Mouse (Mus musculus): ENCODE results near the gene Mcrip1. TPM values are rescaled to one million over a fixed set of nuclear protein-coding genes. Genes with fewer than 3 reads are reported as not detected.
A peak's percentile ranks its signal among the peaks of the same experiment; 100 is the strongest.

Mcrip1 gene
- polyA plus RNA-seq, 1 experiment from 2014 or later = 245 TPM

DNA sequence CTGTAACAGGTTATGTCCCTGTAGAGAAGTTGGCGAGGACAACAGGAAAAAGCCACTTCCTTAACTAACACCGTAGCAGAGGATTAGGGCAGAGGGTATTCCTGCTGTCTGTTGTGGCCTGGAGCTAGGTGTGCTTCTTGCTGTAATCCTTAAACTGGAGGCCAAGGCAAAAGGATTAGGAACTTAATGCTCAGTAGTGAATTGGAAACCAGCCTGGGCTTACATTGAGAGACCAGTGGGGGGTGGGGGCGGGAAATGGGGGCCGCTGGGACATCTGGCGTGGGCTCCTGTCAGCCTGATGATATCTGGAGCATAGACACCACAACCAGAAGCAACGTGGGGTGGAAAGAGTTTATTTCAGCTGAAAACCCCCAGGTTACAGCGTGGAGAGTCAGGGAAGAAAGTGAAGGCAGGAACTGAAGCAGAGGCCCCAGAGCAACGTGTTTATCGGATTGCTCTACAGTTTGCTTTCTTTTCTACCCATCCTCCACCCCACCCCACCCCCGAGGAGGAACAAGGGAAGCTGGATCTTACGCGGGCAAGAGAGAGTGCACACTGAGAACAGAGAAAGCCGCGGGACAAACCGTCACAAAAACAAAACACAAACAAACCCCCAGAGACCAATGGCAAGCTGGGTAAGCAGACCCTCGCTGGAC is 39.0 kb downstream of the Mcrip1 start:
- H3K4me2 ChIP-seq (ENCODE audit: low read length) = peak overlapping the region; percentile 44
- H3K36me3 ChIP-seq (ENCODE audit: control insufficient read depth, insufficient read depth, low read length) = no peaks in the 10 kb centered on the region
- no peak for ATAC-seq
- WGBS = 7% methylated on average over 16 of the region's 16 CpGs
- peak overlapping the region; percentile 38; the same call in 1 of the 2 replicates for H3K9ac ChIP-seq (ENCODE audit: low read depth, low read length)
- H3K9me3 ChIP-seq (ENCODE audit: control insufficient read depth, low read length) = no peaks in the 10 kb centered on the region
- no peak overlapping the region for H3K4me3 ChIP-seq (ENCODE audit: low read length)
- H3K4me1 ChIP-seq (ENCODE audit: control insufficient read depth, insufficient read depth, low read depth, low read length) = peaks cover 5% of the 10 kb centered on the region; the same call in 1 of the 2 replicates
- H3K27ac ChIP-seq (ENCODE audit: low read depth, low read length) = peak overlapping the region; percentile 44; the same call in 1 of the 2 replicates
- H3K27me3 ChIP-seq (replicated peaks; ENCODE audit: control insufficient read depth, insufficient read depth, low read length) = no peaks in the 10 kb centered on the region

GRCm38 (mm10) chr11:120509940-120510339 is 39.6 kb downstream of the Mcrip1 start:
- H3K27me3 ChIP-seq (replicated peaks; ENCODE audit: control insufficient read depth, insufficient read depth, low read length) = no peaks in the 10 kb centered on the region
- H3K4me3 ChIP-seq (ENCODE audit: low read length) = no peak overlapping the region
- H3K4me1 ChIP-seq (ENCODE audit: control insufficient read depth, insufficient read depth, low read depth, low read length) = peaks cover 5% of the 10 kb centered on the region; the same call in 1 of the 2 replicates
- H3K9ac ChIP-seq (ENCODE audit: low read depth, low read length) = no peak overlapping the region
- no peaks in the 10 kb centered on the region for H3K9me3 ChIP-seq (ENCODE audit: control insufficient read depth, low read length)
- H3K27ac ChIP-seq (ENCODE audit: low read depth, low read length) = no peak overlapping the region
- no peaks in the 10 kb centered on the region for H3K36me3 ChIP-seq (ENCODE audit: control insufficient read depth, insufficient read depth, low read length)
- WGBS = 52% methylated on average over 4 of the region's 4 CpGs
- no peak overlapping the region; the same call in 1 of the 2 replicates for H3K4me2 ChIP-seq (ENCODE audit: low read length)
- no peak for ATAC-seq

DNA sequence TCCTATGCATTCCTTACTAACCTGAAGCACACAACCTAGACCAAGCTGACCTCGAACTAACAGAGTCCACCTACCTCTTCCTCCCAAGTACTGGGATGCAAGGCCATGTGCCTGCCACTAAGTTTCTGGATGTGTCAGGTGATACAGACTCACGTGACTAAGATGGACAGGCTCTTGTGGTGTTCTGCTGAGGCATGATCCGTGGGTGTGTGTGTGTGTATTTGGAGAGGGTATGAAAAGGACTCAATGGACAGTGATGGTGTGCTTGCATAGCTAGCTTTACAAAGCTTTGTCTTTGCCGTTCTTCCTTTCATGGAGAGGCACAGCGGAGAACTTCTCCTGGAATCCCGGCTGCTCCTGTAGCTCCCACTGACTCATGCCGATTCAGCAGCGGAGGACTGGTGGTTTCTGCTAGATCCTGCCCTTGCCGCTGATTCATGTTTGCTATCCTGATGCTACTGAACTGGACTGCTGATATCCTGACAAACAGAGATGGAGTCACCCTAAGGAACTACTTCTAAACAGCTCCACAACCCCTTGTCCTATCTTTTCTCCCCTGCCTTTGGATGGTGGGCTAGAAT is 41.1 kb downstream of the Mcrip1 start:
- WGBS = 87% methylated on average over 9 of the region's 9 CpGs
- Histone ChIP-seq H3K27ac (ENCODE audit: low read depth, low read length) (no peak overlapping the region), H3K27me3 (replicated peaks; ENCODE audit: control insufficient read depth, insufficient read depth, low read length) (no peaks in the 10 kb centered on the region), H3K4me3 (ENCODE audit: low read length) (no peak overlapping the region), H3K9ac (ENCODE audit: low read depth, low read length) (no peak overlapping the region), H3K36me3 (ENCODE audit: control insufficient read depth, insufficient read depth, low read length) (no peaks in the 10 kb centered on the region), H3K4me2 (ENCODE audit: low read length) (no peak overlapping the region), H3K9me3 (ENCODE audit: control insufficient read depth, low read length) (no peaks in the 10 kb centered on the region), H3K4me1 (ENCODE audit: control insufficient read depth, insufficient read depth, low read depth, low read length) (peaks cover 5% of the 10 kb centered on the region; the same call in 1 of the 2 replicates)
- no peak for ATAC-seq

- 73% methylated on average over 13 of the region's 13 CpGs for WGBS
- ATAC-seq = no peak
These were observed 41.8 kb downstream of the Mcrip1 start for GRCm38 (mm10) chr11:120507611-120508289.

DNA sequence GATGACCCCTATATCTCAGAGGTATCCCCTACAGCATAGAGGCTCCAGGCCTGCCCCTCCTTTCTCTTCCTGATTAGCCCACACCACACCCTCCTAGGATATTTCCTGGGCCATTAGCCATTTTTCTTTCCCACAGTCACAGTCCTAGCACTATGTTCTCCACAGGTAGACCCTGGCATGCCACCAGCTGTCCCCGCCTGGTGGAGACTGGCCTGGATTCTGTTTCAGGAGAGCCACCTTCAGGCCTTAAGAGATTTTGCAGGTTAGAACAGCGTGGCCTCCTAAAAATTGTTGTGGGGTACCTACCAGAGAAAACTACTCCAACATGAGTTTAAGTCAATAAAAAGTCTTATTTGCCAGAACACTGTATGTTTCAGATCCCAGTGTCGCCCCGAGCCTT is 42.6 kb downstream of the Mcrip1 start:
- Histone ChIP-seq H3K36me3 (ENCODE audit: control insufficient read depth, insufficient read depth, low read length) (no peaks in the 10 kb centered on the region), H3K27ac (ENCODE audit: low read depth, low read length) (no peak overlapping the region), H3K9ac (ENCODE audit: low read depth, low read length) (no peak overlapping the region), H3K4me1 (ENCODE audit: control insufficient read depth, insufficient read depth, low read depth, low read length) (peaks cover 5% of the 10 kb centered on the region; the same call in 1 of the 2 replicates), H3K27me3 (replicated peaks; ENCODE audit: control insufficient read depth, insufficient read depth, low read length) (no peaks in the 10 kb centered on the region), H3K9me3 (ENCODE audit: control insufficient read depth, low read length) (no peaks in the 10 kb centered on the region), H3K4me2 (ENCODE audit: low read length) (no peak overlapping the region), H3K4me3 (ENCODE audit: low read length) (no peak overlapping the region)
- no peak for ATAC-seq
- 59% methylated on average over 4 of the region's 4 CpGs for WGBS

More at GRCm38 (mm10) chr11:120507611-120508289, 41.8 kb downstream of the Mcrip1 start:
- peaks cover 5% of the 10 kb centered on the region; the same call in 1 of the 2 replicates for H3K4me1 ChIP-seq (ENCODE audit: control insufficient read depth, insufficient read depth, low read depth, low read length)
- no peak overlapping the region for H3K9ac ChIP-seq (ENCODE audit: low read depth, low read length)
- no peak overlapping the region for H3K27ac ChIP-seq (ENCODE audit: low read depth, low read length)
- no peaks in the 10 kb centered on the region for H3K9me3 ChIP-seq (ENCODE audit: control insufficient read depth, low read length)
- H3K36me3 ChIP-seq (ENCODE audit: control insufficient read depth, insufficient read depth, low read length) = no peaks in the 10 kb centered on the region
- H3K4me2 ChIP-seq (ENCODE audit: low read length) = no peak overlapping the region
- no peaks in the 10 kb centered on the region for H3K27me3 ChIP-seq (replicated peaks; ENCODE audit: control insufficient read depth, insufficient read depth, low read length)
- no peak overlapping the region for H3K4me3 ChIP-seq (ENCODE audit: low read length)

DNA sequence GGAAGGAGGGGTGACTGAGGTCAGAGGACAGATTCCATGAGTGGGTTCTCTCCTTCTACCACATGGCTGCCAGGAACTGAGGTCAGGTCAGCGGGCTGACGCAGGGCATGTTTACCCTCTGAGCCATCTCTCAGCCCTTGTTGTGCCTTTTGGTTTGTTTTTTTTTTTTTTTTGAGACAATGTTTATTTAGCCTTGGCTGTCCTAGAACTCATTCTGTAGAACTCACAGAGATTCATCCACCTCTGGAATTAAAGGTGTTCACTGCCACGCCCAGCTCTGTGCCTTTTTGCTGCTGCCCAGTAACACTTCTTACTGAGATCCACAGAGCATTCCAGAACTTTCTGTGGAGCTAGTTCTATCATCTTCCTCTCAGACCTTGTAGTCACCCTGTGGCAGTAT is 43.9 kb downstream of the Mcrip1 start:
- no peaks in the 10 kb centered on the region for H3K9me3 ChIP-seq (ENCODE audit: control insufficient read depth, low read length)
- no peaks in the 10 kb centered on the region for H3K36me3 ChIP-seq (ENCODE audit: control insufficient read depth, insufficient read depth, low read length)
- H3K9ac ChIP-seq (ENCODE audit: low read depth, low read length) = no peak overlapping the region
- H3K4me2 ChIP-seq (ENCODE audit: low read length) = no peak overlapping the region
- WGBS = 92% methylated on average over 3 of the region's 3 CpGs
- H3K4me3 ChIP-seq (ENCODE audit: low read length) = no peak overlapping the region
- no peak overlapping the region for H3K27ac ChIP-seq (ENCODE audit: low read depth, low read length)
- no peak for ATAC-seq
- no peaks in the 10 kb centered on the region for H3K27me3 ChIP-seq (replicated peaks; ENCODE audit: control insufficient read depth, insufficient read depth, low read length)
- peaks cover 5% of the 10 kb centered on the region; the same call in 1 of the 2 replicates for H3K4me1 ChIP-seq (ENCODE audit: control insufficient read depth, insufficient read depth, low read depth, low read length)

GRCm38 (mm10) chr11:120501701-120502100 is 47.8 kb downstream of the Mcrip1 start:
- no peak overlapping the region for H3K27ac ChIP-seq (ENCODE audit: low read depth, low read length)
- no peaks in the 10 kb centered on the region for H3K9me3 ChIP-seq (ENCODE audit: control insufficient read depth, low read length)
- H3K9ac ChIP-seq (ENCODE audit: low read depth, low read length) = no peak overlapping the region
- no peak overlapping the region for H3K4me2 ChIP-seq (ENCODE audit: low read length)
- no peaks in the 10 kb centered on the region for H3K4me1 ChIP-seq (ENCODE audit: control insufficient read depth, insufficient read depth, low read depth, low read length)
- no peak for ATAC-seq
- H3K36me3 ChIP-seq (ENCODE audit: control insufficient read depth, insufficient read depth, low read length) = peaks cover 8% of the 10 kb centered on the region; the same call in 1 of the 2 replicates
- H3K27me3 ChIP-seq (replicated peaks; ENCODE audit: control insufficient read depth, insufficient read depth, low read length) = no peaks in the 10 kb centered on the region
- no peak overlapping the region for H3K4me3 ChIP-seq (ENCODE audit: low read length)
- WGBS = 90% methylated on average over 4 of the region's 4 CpGs

DNA sequence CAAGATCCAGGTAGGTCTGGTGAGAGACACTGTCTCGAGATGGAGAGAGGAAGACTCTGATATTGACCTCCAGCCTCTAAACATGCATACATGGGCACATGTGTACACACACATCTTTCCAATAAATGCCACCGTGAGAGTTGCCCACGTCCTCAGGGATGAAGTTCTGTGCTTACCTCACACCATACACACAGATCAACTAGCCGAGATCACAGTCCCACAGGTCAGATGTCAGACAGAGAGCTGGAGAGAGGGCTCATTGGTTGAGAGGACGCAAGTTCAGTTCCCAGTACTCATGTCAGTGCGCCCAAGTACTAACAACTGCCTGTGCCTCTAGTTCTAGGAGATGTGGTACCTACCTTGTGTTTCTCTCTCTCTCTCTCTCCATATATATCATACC is 48.5 kb downstream of the Mcrip1 start:
- Histone ChIP-seq H3K27ac (ENCODE audit: low read depth, low read length) (no peak overlapping the region), H3K4me3 (ENCODE audit: low read length) (no peak overlapping the region), H3K36me3 (ENCODE audit: control insufficient read depth, insufficient read depth, low read length) (peaks cover 11% of the 10 kb centered on the region; the same call in 1 of the 2 replicates), H3K27me3 (replicated peaks; ENCODE audit: control insufficient read depth, insufficient read depth, low read length) (no peaks in the 10 kb centered on the region), H3K4me1 (ENCODE audit: control insufficient read depth, insufficient read depth, low read depth, low read length) (no peaks in the 10 kb centered on the region), H3K9ac (ENCODE audit: low read depth, low read length) (no peak overlapping the region), H3K4me2 (ENCODE audit: low read length) (no peak overlapping the region), H3K9me3 (ENCODE audit: control insufficient read depth, low read length) (no peaks in the 10 kb centered on the region)
- 68% methylated on average over 6 of the region's 6 CpGs for WGBS
- no peak for ATAC-seq

GRCm38 (mm10) chr11:120500357-120500756 is 49.2 kb downstream of the Mcrip1 start:
- H3K4me1 ChIP-seq (ENCODE audit: control insufficient read depth, insufficient read depth, low read depth, low read length) = no peaks in the 10 kb centered on the region
- no peak overlapping the region for H3K27ac ChIP-seq (ENCODE audit: low read depth, low read length)
- H3K4me2 ChIP-seq (ENCODE audit: low read length) = no peak overlapping the region
- no peak overlapping the region for H3K9ac ChIP-seq (ENCODE audit: low read depth, low read length)
- peaks cover 16% of the 10 kb centered on the region; the same call in 1 of the 2 replicates for H3K36me3 ChIP-seq (ENCODE audit: control insufficient read depth, insufficient read depth, low read length)
- 22% methylated on average over 3 of the region's 3 CpGs for WGBS
- ATAC-seq = no peak
- H3K9me3 ChIP-seq (ENCODE audit: control insufficient read depth, low read length) = no peaks in the 10 kb centered on the region
- H3K27me3 ChIP-seq (replicated peaks; ENCODE audit: control insufficient read depth, insufficient read depth, low read length) = no peaks in the 10 kb centered on the region
- H3K4me3 ChIP-seq (ENCODE audit: low read length) = no peak overlapping the region

Measured in hindbrain, embryonic 16.5 days (tissue).